Mouse (Mus musculus): ENCODE results near the gene Wnt2. TPM values are rescaled to one million over a fixed set of nuclear protein-coding genes. Genes with fewer than 3 reads are reported as not detected.

Wnt2 gene
- 1 to 10 TPM; 2.3 to 3.0 TPM for total RNA-seq (2021)

GRCm38 (mm10) chr6:18029746-18030656 lies at the start of gene Wnt2:
Wnt2 (minus strand) TSS chr6:18030585.
- intact Hi-C loops (cut with DNase I): no loop called here
- DNase-seq (ENCODE audit: extremely low spot score in 1 of 2, low spot score in 2 of 2): no peak

GRCm38 (mm10) chr6:18078615-18079014 lies 48.2 kb upstream of the Wnt2 start:
- intact Hi-C loops (cut with DNase I): loop anchor here (10.0 kb wide), 1 partner anchor 404 kb away; no protein-coding TSS in a partner anchor
- DNase-seq (ENCODE audit: extremely low spot score in 1 of 2, low spot score in 2 of 2): peak in 1 of 2 experiments; percentile 4

- DNase-seq (ENCODE audit: extremely low spot score in 1 of 2, low spot score in 2 of 2): no peak
- intact Hi-C loops (cut with DNase I): loop anchor here (10.0 kb wide), 1 partner anchor 402 kb away; no protein-coding TSS in a partner anchor
Observed at GRCm38 (mm10) chr6:18076986-18077385, 46.6 kb upstream of the Wnt2 start.

- intact Hi-C loops (cut with DNase I): loop anchor here (10.0 kb wide), 1 partner anchor 402 kb away; no protein-coding TSS in a partner anchor
- no peak for DNase-seq (ENCODE audit: extremely low spot score in 1 of 2, low spot score in 2 of 2)
Observed at GRCm38 (mm10) chr6:18076577-18076976, 46.2 kb upstream of the Wnt2 start.

- intact Hi-C loops (cut with DNase I): no loop called here
- DNase-seq (ENCODE audit: extremely low spot score in 1 of 2, low spot score in 2 of 2): no peak
Observed at GRCm38 (mm10) chr6:18057899-18058298, 27.5 kb upstream of the Wnt2 start.

- intact Hi-C loops (cut with DNase I): no loop called here
Observed at GRCm38 (mm10) chr6:18051702-18052101, 21.3 kb upstream of the Wnt2 start.

GRCm38 (mm10) chr6:18044299-18044698 lies 13.9 kb upstream of the Wnt2 start:
- intact Hi-C loops (cut with DNase I): no loop called here
- no peak for DNase-seq (ENCODE audit: extremely low spot score in 1 of 2, low spot score in 2 of 2)

More at GRCm38 (mm10) chr6:18051702-18052101, 21.3 kb upstream of the Wnt2 start:
- DNase-seq (ENCODE audit: extremely low spot score in 1 of 2, low spot score in 2 of 2): no peak

GRCm38 (mm10) chr6:18043172-18043571 lies 12.8 kb upstream of the Wnt2 start:
- intact Hi-C loops (cut with DNase I): no loop called here
- no peak for DNase-seq (ENCODE audit: extremely low spot score in 1 of 2, low spot score in 2 of 2)

GRCm38 (mm10) chr6:18032271-18032670 lies 1.9 kb upstream of the Wnt2 start:
- intact Hi-C loops (cut with DNase I): no loop called here
- DNase-seq (ENCODE audit: extremely low spot score in 1 of 2, low spot score in 2 of 2): no peak

GRCm38 (mm10) chr6:18031509-18032010 lies 1.2 kb upstream of the Wnt2 start:
- intact Hi-C loops (cut with DNase I): no loop called here
- DNase-seq (ENCODE audit: extremely low spot score in 1 of 2, low spot score in 2 of 2): peak in 1 of 2 experiments; percentile 67

- DNase-seq (ENCODE audit: extremely low spot score in 1 of 2, low spot score in 2 of 2): no peak
- intact Hi-C loops (cut with DNase I): no loop called here
Observed at GRCm38 (mm10) chr6:18030868-18031508, 603 bp upstream of the Wnt2 start.

- DNase-seq (ENCODE audit: extremely low spot score in 1 of 2, low spot score in 2 of 2): no peak
- intact Hi-C loops (cut with DNase I): no loop called here
Observed at GRCm38 (mm10) chr6:18024133-18024794, 6.1 kb downstream of the Wnt2 start.

GRCm38 (mm10) chr6:18013346-18013745 lies 17.0 kb downstream of the Wnt2 start:
- DNase-seq (ENCODE audit: extremely low spot score in 1 of 2, low spot score in 2 of 2): no peak
- intact Hi-C loops (cut with DNase I): no loop called here

- intact Hi-C loops (cut with DNase I): no loop called here
- DNase-seq (ENCODE audit: extremely low spot score in 1 of 2, low spot score in 2 of 2): no peak
Observed at GRCm38 (mm10) chr6:18007356-18007755, 23.0 kb downstream of the Wnt2 start.

GRCm38 (mm10) chr6:18002065-18002464 lies 28.3 kb downstream of the Wnt2 start:
- no peak for DNase-seq (ENCODE audit: extremely low spot score in 1 of 2, low spot score in 2 of 2)
- intact Hi-C loops (cut with DNase I): no loop called here

- no peak for DNase-seq (ENCODE audit: extremely low spot score in 1 of 2, low spot score in 2 of 2)
- intact Hi-C loops (cut with DNase I): no loop called here
Observed at GRCm38 (mm10) chr6:17998497-17998896, 31.9 kb downstream of the Wnt2 start.

- no peak for DNase-seq (ENCODE audit: extremely low spot score in 1 of 2, low spot score in 2 of 2)
- intact Hi-C loops (cut with DNase I): no loop called here
Observed at GRCm38 (mm10) chr6:17994956-17995790, 35.2 kb downstream of the Wnt2 start.

GRCm38 (mm10) chr6:17991625-17992024 lies 38.8 kb downstream of the Wnt2 start:
- intact Hi-C loops (cut with DNase I): no loop called here
- no peak for DNase-seq (ENCODE audit: extremely low spot score in 1 of 2, low spot score in 2 of 2)

Data from left cerebral cortex, postnatal 10 days (tissue).